Mouse (Mus musculus) erythroblast, embryonic 14.5 days (primary cell): ENCODE data around the gene Sohlh2.

Experiments used
- GATA1 ChIP-seq: IDR thresholded peaks from 2 replicates; pipeline ENCODE4 v1.6.1; 2012; ENCODE audit warnings: low read length, inconsistent platforms, mixed read lengths
- TAL1 ChIP-seq: IDR thresholded peaks from 3 replicates; pipeline ENCODE4 v1.6.1; 2012; ENCODE audit warnings: low read length, inconsistent platforms, mixed read lengths

GRCm38 (mm10) chr3:55206413-55206812, 24.6 kb downstream of the Sohlh2 start:
- TF ChIP-seq GATA1 (no peak), TAL1 (no peak)
